Mouse (Mus musculus) megakaryocyte, adult 5-6 weeks (primary cell): ENCODE data around the gene Khdc4. TPM values are rescaled to one million over a fixed set of nuclear protein-coding genes. Genes with fewer than 3 reads are reported as not detected.

Experiments
- ATAC-seq: 2 replicates; pipeline ENCODE4 v1.8.0; 2016; ENCODE audit warnings: mild to moderate bottlenecking, inconsistent platforms; ENCODE audit not compliant: poor library complexity, severe bottlenecking
- total RNA-seq, 2 experiments: library from RNA; stranded (forward) in 1 of 2; stranded (reverse) in 1 of 2; fragments of 153-499, 151-499 nt in 1 of 2; fragments of 221-1000, 200-1000 nt in 1 of 2; gene quantifications; 2 replicates each; pipeline versions ENCODE4 v1.2.3 to v1.2.4; 2015 to 2017

Gene Khdc4
- total RNA-seq, 2 experiments from 2014 or later: 50.6 to 53.4 TPM

DNA sequence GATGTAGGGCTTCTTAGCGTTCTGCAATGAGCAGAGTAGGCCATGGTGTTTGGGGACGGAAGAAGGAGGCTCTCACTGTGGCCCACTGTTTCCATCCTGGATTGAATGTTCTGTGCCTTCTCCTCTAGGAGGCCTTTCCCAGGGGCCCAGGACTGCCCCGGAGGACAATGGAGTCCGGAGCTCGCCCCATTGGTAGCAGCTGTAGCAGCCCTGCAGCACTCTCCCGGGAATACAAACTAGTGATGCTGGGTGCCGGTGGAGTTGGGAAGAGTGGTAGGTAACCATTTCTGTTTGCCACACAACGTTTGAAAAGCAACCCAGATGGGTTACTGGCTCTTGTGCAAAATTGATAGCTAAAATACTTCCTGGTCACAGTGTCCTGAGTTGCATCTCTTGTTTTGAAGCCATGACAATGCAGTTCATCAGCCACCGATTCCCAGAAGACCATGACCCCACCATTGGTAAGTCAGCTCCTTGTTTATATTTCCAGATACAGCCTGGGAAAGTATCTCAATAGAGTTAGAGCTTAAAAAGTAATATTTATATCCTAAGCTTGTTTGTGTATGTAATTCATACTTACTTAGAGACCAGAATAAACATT lies 31.7 kb downstream of the Khdc4 start:
- ATAC-seq: peak; percentile 24

DNA sequence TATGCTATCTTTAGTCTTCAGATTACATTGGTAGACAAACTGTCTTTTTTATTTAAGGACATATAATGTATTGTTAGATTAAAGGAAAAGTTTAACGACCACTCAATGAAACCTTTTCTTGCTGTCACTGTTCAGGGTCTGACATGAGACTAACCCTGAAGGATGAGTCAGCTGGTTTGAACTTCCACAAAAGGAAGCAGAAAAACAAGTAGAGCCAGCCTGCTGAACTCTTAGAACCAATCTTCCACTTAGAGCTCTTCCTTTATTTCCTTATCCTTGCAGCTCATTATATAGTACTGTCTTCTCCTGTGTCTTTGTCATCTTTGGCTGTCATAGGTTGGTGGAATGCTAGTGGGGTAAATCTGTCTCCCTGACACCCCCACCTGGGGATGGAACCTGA lies 32.2 kb downstream of the Khdc4 start:
- ATAC-seq: peak; percentile 34

DNA sequence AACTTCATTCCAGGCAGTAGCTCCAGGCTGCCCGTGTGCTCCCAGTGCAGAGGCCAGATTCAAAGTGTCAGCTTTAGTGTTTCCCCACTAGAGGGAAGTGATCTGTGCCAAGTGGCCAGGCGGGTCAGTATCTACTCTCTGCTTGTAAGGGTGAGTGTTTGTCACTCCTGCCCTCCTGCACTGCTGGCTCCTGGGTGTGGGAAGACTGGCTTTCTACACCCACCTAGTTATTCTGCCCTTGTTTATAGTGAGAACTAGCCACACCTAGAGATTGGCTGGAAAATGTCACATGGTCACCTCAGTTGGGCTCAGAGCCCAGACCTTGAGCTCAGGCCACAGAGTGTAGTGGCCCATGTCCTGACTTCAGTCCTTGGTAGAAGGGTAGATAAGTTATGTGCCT lies 33.5 kb downstream of the Khdc4 start:
- ATAC-seq: no peak

DNA sequence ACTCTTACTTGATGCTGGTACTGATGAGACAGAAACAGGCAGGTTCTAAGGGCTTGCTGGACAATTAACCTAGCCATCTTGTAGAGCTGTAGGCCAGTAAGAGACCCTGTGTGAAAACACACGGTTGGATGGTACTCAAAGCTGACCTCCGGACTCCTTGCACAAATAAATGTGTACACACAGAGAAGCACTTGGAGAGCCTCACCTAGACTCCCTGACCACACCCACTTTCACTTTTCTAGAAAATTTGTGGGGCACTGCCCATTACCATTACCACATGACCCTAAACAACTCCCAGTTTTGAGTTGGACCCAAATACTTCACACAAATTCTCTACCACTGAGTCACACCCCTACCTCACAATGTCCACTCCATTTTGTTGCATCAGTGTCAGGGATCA lies 51.0 kb downstream of the Khdc4 start:
- ATAC-seq: no peak

DNA sequence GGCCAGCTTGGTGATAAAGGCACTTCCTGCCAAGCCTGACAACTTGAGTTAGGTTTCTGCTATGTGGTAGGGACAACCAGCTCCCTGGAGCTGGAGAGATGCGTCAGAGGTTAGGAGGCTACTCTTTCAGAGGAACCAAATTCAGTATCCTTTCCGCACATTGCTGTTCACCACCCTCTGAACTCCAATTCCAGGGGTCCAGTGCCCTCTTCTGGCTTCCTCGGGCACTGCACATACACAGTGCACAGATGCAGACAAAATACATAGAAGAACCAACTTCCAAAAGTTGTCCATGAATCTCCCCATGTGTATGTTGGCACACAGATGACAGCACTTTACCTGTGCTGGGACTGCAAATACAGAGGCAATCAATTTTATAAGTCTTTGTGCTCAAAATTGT lies 53.0 kb downstream of the Khdc4 start:
- ATAC-seq: peak; percentile 91

DNA sequence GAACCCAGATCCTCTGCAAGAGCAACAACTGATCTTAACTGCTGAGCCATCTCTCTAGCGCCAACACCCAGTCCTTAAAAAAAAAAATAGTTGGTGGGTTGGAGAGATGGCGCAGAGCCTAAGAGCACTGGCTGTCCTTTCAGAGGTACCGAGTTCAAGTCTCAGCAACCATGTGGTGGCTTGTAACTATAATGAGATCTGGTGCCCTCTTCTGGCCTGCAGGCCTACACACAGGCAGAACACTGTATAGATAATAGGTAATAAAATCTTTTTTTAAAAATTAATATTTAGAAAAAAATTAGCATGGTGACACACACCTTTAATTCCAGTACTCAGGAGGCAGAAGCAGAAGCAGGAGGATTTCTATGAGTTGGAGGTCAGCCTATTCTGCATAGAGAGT lies 54.5 kb downstream of the Khdc4 start:
- ATAC-seq: no peak

DNA sequence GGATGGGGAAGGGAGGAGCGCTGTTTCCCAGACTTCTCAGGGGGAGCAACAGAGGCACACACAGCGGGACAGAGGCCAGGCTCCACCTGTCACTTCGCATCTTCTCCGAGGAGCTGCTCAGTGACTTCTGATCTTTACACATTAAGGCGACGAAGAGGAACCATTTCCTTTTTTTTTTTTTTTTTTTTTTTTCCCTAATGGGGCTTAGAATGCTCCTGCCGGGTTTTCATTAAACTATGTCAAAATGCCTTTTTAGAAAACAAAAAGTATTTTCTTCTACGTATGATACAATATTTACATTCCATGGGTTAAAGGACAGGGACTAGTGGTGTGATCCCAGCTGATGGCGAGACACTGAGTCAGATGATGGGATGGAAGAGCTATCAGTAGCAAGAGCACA lies 59.9 kb downstream of the Khdc4 start:
- no peak for ATAC-seq

DNA sequence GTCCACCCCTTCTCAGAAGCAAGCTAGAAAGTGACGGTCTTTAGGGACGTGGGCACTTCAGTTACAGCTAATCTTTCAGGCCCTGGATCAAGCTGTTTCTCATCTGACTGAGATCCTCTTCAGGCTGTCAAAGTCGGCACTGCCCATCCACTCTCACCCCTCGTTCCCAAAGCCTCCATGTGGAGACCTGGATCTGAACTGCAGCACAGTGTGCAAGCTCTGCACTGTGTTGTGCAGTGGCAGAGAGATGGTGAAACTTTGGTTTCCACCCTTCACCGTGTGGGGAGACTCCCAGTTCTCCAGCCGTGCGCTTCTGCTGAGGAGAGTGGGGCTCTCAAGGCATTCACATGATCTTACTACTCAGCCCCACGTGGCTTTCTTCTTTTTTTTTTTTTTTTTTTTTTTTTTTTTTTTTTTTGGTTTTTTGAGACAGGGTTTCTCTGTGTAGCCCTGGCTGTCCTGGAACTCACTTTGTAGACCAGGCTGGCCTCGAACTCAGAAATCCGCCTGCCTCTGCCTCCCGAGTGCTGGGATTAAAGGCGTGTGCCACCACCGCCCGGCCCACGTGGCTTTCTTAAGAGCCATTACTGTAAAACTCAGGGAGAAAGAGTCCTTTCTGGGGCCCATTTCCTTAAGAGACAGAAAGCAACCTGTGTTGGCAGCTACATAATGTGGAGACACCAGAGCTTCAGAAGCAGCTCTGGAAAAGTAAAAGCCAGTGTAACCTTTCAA lies 60.7 kb downstream of the Khdc4 start:
- no peak for ATAC-seq

DNA sequence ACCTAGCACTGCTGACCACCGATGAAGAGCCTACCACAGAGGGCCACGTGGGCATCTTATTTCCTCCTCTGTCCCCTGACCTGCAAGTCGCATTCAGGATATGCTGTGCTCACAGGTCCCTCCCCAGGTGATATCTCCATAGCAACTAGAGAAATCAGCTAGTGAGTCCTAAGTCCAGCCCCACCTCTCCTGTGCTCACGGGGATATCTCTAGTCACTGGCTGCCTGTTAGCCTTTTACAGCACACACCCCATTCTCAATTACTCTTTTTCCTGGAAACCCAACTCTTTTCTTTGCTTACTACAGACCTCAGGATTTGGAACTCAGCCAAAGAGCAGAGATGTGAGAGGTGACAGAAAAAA lies 61.2 kb downstream of the Khdc4 start:
- no peak for ATAC-seq

DNA sequence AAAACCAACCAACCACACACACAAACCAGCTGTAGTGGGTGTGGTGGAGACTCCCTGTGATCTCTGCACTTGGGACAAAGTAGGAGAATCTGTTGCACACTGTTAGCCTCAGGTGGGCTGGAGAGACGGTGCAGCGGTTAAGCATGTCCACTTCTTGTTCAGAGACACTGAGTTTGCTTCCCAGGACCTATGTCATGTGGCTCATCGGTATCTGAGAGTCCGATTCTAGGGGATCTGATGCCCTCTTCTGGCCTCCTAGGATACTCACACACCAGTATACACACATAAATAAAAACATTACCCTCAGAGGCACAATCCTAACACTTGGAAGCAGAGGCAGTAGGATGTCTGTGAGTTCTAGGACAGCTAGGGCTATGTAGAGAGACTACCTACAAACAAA lies 68.7 kb downstream of the Khdc4 start:
- no peak for ATAC-seq

DNA sequence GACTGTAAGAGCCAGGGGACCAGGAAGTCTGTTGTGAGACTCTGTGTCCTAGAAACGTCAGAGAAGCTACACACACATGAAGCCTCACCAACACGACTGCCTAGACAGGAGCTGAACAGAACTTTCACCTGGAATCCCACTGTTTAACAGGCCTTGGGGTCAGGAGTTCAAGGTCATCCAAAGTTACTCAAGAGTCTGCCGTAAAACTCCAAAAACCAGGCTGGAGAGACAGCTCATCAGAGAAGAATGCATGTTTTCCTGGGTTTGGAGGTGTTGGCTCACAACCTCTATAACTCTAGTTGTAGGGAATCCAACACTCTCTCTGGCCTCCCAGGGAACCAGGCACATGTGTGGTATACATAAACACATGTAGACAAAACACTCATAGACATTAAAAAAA lies 69.9 kb downstream of the Khdc4 start:
- no peak for ATAC-seq

DNA sequence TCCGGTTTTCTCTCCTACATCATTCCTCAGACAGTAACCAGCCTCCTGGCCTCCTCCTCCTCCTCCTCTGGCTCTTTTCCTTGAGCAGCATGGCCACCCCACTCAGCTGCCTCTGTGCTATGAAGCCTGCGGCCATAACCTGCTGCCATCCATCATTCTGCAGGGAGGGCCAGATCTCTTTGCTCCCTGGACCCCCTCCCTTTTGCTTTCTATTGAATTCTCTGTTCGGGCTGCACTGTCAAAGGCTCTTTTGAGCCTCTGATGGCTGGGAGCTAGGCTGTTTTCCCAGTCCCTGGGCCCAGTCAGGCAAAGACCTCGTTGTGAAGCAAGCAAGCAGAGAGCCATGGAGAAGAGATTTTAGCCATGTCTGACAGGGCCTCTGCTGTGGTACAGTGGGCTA lies 70.7 kb downstream of the Khdc4 start:
- no peak for ATAC-seq

DNA sequence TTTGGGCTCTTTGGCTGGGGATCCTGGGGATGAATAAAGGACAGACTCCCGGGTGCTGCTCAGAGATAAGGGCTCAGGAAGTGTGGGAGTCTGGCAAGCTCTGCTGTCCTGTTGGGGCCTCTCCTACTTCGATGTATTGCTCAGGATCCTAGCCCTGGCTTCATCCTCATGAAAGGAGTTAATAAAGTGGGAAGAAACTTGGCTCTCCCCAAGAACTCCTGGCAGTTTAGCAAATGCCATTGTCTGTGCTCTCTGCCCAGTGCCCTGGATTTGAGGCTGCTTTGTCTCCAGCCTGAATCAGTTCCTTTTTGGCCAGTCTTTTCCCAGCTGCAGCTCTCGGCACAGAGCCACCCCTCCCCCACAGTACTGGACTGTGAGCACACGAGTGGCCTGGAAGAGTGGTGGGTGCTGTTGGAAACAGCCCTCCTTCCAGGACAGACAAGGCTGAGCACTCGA lies 72.5 kb downstream of the Khdc4 start:
- no peak for ATAC-seq

DNA sequence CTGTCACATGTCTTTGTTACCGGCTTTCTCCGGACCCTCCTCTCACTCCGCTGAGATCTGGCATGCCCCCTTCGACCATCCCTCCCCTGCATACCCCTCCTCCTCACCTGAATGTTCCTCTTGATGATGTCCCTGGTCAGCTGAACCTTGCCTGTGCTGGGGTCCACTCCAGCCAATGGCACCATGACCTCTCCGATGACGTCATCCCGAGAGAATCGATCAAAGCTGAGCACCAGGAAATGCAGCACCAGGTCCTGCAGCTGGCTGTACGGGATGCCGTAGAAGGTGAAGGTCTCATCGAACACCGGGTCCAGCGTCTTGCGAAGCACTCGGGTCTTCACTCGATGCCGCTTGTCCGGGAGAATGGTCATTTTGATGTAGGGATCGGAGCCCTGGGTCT lies 76.0 kb downstream of the Khdc4 start:
- ATAC-seq: no peak

DNA sequence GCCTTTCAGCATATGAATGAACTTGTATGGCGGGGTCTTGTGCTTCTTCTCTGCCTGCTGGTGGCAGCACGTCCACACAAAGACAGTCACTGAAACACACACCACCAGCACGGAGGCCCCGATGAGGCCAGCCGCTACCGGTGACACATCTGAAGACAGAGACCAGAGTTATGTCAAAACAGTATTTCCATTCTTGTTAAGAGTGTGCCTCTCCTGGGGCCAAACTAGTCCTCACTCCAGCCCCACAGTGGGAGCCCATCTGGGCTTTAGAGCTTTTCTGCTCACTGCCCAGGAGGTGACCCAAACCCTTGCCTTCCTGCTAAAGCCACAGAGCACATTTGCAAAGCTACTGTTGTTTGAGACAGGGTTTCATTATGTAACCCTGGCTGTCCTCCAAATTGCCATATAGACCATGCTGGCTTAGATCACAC lies 76.8 kb downstream of the Khdc4 start:
- no peak for ATAC-seq

Other genes starting within 250 kb of the Khdc4 start
- gene Sema4a, start 224.6 kb upstream of the Khdc4 start, total RNA-seq (2015): 171 and 181 TPM in 2 replicates
- gene Sema4a, start 224.6 kb upstream of the Khdc4 start, total RNA-seq (2017): 164 and 167 TPM in 2 replicates
- 1.5 and 1.9 TPM in 2 replicates for gene Lmna, start 175.8 kb upstream of the Khdc4 start, total RNA-seq (2015)
- 2.5 and 4.5 TPM in 2 replicates for gene Lmna, start 175.8 kb upstream of the Khdc4 start, total RNA-seq (2017)
- 0.04 and 0.05 TPM in 2 replicates for gene Mex3a, start 153.4 kb upstream of the Khdc4 start, total RNA-seq (2015)
- 0.04 and 0.18 TPM in 2 replicates for gene Mex3a, start 153.4 kb upstream of the Khdc4 start, total RNA-seq (2017)
- not detected in 2 replicates for gene Rab25, start 137.5 kb upstream of the Khdc4 start, total RNA-seq (2015)
- gene Rab25, start 137.5 kb upstream of the Khdc4 start, total RNA-seq (2017): not detected in 2 replicates
- gene Lamtor2, start 132.7 kb upstream of the Khdc4 start, total RNA-seq (2015): 31.3 TPM in 2 replicates
- gene Lamtor2, start 132.7 kb upstream of the Khdc4 start, total RNA-seq (2017): 57.8 and 73.4 TPM in 2 replicates
- 10.5 and 14.5 TPM in 2 replicates for gene Ubqln4, start 132.0 kb upstream of the Khdc4 start, total RNA-seq (2015)
- 15.9 and 16.4 TPM in 2 replicates for gene Ubqln4, start 132.0 kb upstream of the Khdc4 start, total RNA-seq (2017)
- 207 and 216 TPM in 2 replicates for gene Ssr2, start 109.9 kb upstream of the Khdc4 start, total RNA-seq (2015)
- gene Ssr2, start 109.9 kb upstream of the Khdc4 start, total RNA-seq (2017): 93.2 and 107 TPM in 2 replicates
- 71.1 and 85.9 TPM in 2 replicates for gene Arhgef2, start 79.8 kb upstream of the Khdc4 start, total RNA-seq (2015)
- 49.6 and 73.1 TPM in 2 replicates for gene Arhgef2, start 79.8 kb upstream of the Khdc4 start, total RNA-seq (2017)
- not detected in 2 replicates for gene Rxfp4, start 32.7 kb upstream of the Khdc4 start, total RNA-seq (2015)
- gene Rxfp4, start 32.7 kb upstream of the Khdc4 start, total RNA-seq (2017): not detected in 2 replicates
- 66.1 and 68.1 TPM in 2 replicates for gene Rit1, start 31.0 kb downstream of the Khdc4 start, total RNA-seq (2015)
- 53.4 and 68.6 TPM in 2 replicates for gene Rit1, start 31.0 kb downstream of the Khdc4 start, total RNA-seq (2017)
- 0.73 and 2.0 TPM in 2 replicates for gene Syt11, start 89.4 kb downstream of the Khdc4 start, total RNA-seq (2015)
- gene Syt11, start 89.4 kb downstream of the Khdc4 start, total RNA-seq (2017): 0.65 and 2.1 TPM in 2 replicates
- 11.9 and 13.8 TPM in 2 replicates for gene Gon4l, start 149.4 kb downstream of the Khdc4 start, total RNA-seq (2015)
- 25.4 and 26.1 TPM in 2 replicates for gene Gon4l, start 149.4 kb downstream of the Khdc4 start, total RNA-seq (2017)
- gene Msto1, start 228.2 kb downstream of the Khdc4 start, total RNA-seq (2015): 4.8 and 7.5 TPM in 2 replicates
- gene Msto1, start 228.2 kb downstream of the Khdc4 start, total RNA-seq (2017): 9.9 and 16.2 TPM in 2 replicates